In the genomic region with DNA sequence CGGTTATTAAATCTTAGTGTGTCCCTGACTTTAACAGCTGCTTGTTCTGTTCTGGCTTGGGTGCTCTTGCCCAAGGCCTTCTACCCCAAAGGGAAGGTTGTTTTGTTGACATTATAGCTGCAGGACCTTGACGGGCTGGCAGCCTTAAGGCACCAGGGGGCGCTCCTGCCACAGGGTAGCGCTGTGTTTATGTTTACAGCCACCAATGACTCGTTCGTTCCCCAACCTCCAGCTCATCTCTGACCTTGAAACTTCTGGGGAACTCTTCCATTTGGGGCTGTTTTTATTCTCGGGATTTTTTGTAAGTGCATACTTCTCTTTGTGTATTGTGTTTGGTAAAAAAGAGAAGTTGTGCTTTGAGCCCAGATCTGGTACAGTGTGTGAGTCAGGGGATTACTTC, we compare ENCODE assay signal across 9 mouse cellular contexts. TPM values are rescaled to one million over a fixed set of nuclear protein-coding genes. Genes with fewer than 3 reads are reported as not detected.
DNase-seq lines count a peak whose midpoint lies in the region; ATAC-seq and TF ChIP-seq lines count a peak whose summit lies in the region.
"Had no signal": no experiment of that assay in that cellular context is flagged by ENCODE, and none has a peak within 500 bp of the region (broad histone marks: within the 10 kb centered on the region; RNA-seq: fewer than 3 reads in every experiment).

No protein-coding gene starts in this region.

- peak overlapping the region; percentile 91 for H3K4me3 ChIP-seq in erythroblast, embryonic 14.5 days (replicated peaks)
- peak overlapping the region; percentile 93 for H3K4me3 ChIP-seq in heart, embryonic 12.5 days
- H3K4me3 ChIP-seq in kidney, embryonic 16.5 days (ENCODE audit: low read length), result peak overlapping the region; percentile 99
- H3K4me3 ChIP-seq in liver, adult 2 months (ENCODE audit: insufficient read depth, low read depth, low read length), result peak overlapping the region; percentile 92

- H3K4me2 ChIP-seq in heart, embryonic 12.5 days, result peak overlapping the region; percentile 90
- peak overlapping the region; percentile 86 for H3K4me2 ChIP-seq in kidney, embryonic 16.5 days (replicated peaks; ENCODE audit: low read depth, low read length)

- no peak for TF ChIP-seq POLR2A in liver, adult 2 months (IDR thresholded peaks at IDR 0.05; ENCODE audit: extremely low read depth, insufficient read depth, low read length)

- DNase-seq in CD4-positive helper T cell, adult 2 months (ENCODE audit: low read depth, low spot score), result peak; percentile 88
- peak; percentile 83 for DNase-seq in brain, adult 2 months (ENCODE audit: low read depth, low spot score)
- peak; percentile 62 for DNase-seq in liver, adult 2 months (ENCODE audit: extremely low read depth, low read depth, low spot score)
- peak; percentile 83 to 89 for DNase-seq in spleen, postnatal 36 days (ENCODE audit: low spot score in 2 of 2)

- peaks cover 49% of the 10 kb centered on the region for H3K4me1 ChIP-seq in erythroblast, embryonic 14.5 days (ENCODE audit: control insufficient read depth)
- peaks cover 28% of the 10 kb centered on the region for H3K4me1 ChIP-seq in heart, embryonic 12.5 days (replicated peaks)
- H3K4me1 ChIP-seq in kidney, embryonic 16.5 days (ENCODE audit: insufficient read depth, low read length), result peaks cover 24% of the 10 kb centered on the region
- no peaks in the 10 kb centered on the region for H3K4me1 ChIP-seq in liver, adult 2 months (ENCODE audit: control insufficient read depth, insufficient read depth, low read length)

- ATAC-seq in heart, embryonic 12.5 days (ENCODE audit: insufficient number of reproducible peaks, low FRiP score), result no peak
- no peak for ATAC-seq in kidney, embryonic 16.5 days (ENCODE audit: low FRiP score, low TSS enrichment)
- peak; percentile 52 for ATAC-seq in monocyte, adult 5-6 weeks (replicated peaks; ENCODE audit: insufficient number of reproducible peaks, low FRiP score, low TSS enrichment, poor library complexity, severe bottlenecking)

- WGBS in heart, embryonic 12.5 days, result 1% methylated on average over 7 of the region's 7 CpGs
- WGBS in kidney, embryonic 16.5 days, result 2% methylated on average over 7 of the region's 7 CpGs
- WGBS in liver, adult 2 months, result 0% methylated on average over 7 of the region's 7 CpGs

- no peaks in the 10 kb centered on the region for H3K27me3 ChIP-seq in erythroblast, embryonic 14.5 days (ENCODE audit: control insufficient read depth)
- no peaks in the 10 kb centered on the region for H3K27me3 ChIP-seq in heart, embryonic 12.5 days (replicated peaks)
- no peaks in the 10 kb centered on the region for H3K27me3 ChIP-seq in kidney, embryonic 16.5 days (ENCODE audit: insufficient read depth, low read length)
- H3K27me3 ChIP-seq in liver, adult 2 months (ENCODE audit: control insufficient read depth, insufficient read depth, low read length), result no peaks in the 10 kb centered on the region

- H3K9me3 ChIP-seq in erythroblast, embryonic 14.5 days (ENCODE audit: control insufficient read depth, low read length), result no peaks in the 10 kb centered on the region
- no peaks in the 10 kb centered on the region for H3K9me3 ChIP-seq in heart, embryonic 12.5 days (replicated peaks)
- no peaks in the 10 kb centered on the region for H3K9me3 ChIP-seq in kidney, embryonic 16.5 days (ENCODE audit: low read length)

- TF ChIP-seq CTCF in liver, adult 2 months (IDR thresholded peaks at IDR 0.05; ENCODE audit: low read depth, low read length), result peak; percentile 97

- peaks cover 22% of the 10 kb centered on the region for H3K79me2 ChIP-seq in liver, adult 2 months (ENCODE audit: control insufficient read depth, insufficient read depth, low read length)

- no peak overlapping the region for H3K27ac ChIP-seq in heart, embryonic 12.5 days (ENCODE audit: poor library complexity, severe bottlenecking)
- H3K27ac ChIP-seq in kidney, embryonic 16.5 days (ENCODE audit: low read length), result no peak overlapping the region
- H3K27ac ChIP-seq in liver, adult 2 months (replicated peaks; ENCODE audit: insufficient read depth, low read depth, low read length), result no peak overlapping the region; the same call in 1 of the 2 replicates

- peak overlapping the region; percentile 90 for H3K9ac ChIP-seq in heart, embryonic 12.5 days
- H3K9ac ChIP-seq in kidney, embryonic 16.5 days (replicated peaks; ENCODE audit: low read length), result peak overlapping the region; percentile 72; the same call in 1 of the 2 replicates
- H3K9ac ChIP-seq in liver, adult 2 months (ENCODE audit: low read depth, low read length), result no peak overlapping the region

- H3K36me3 ChIP-seq in erythroblast, embryonic 14.5 days (ENCODE audit: control insufficient read depth), result peaks cover 58% of the 10 kb centered on the region
- peaks cover 49% of the 10 kb centered on the region for H3K36me3 ChIP-seq in heart, embryonic 12.5 days
- peaks cover 27% of the 10 kb centered on the region for H3K36me3 ChIP-seq in kidney, embryonic 16.5 days (ENCODE audit: insufficient read depth, low read length)
- H3K36me3 ChIP-seq in liver, adult 2 months (ENCODE audit: control insufficient read depth, insufficient read depth, low read length), result peaks cover 17% of the 10 kb centered on the region; the same call in 1 of the 2 replicates

RNA-seq across cellular contexts. Expression of gene Iscu, which starts 1.1 kb away (rescaled TPM):
- polyA plus RNA-seq in erythroblast, embryonic 14.5 days (2012), result 16.5 and 25.3 TPM in 2 replicates
- polyA plus RNA-seq in heart, embryonic 12.5 days (2016; fragmentation: Nextera tagmentation; extraction: Ambion mirVana), result 111 and 112 TPM in 2 replicates
- polyA plus RNA-seq in kidney, embryonic 16.5 days (2015; fragmentation: Nextera tagmentation; extraction: Ambion mirVana), result 107 and 110 TPM in 2 replicates
- total RNA-seq in liver, adult 2 months (2014; rRNA removed), result 121 and 133 TPM in 2 replicates
- polyA plus RNA-seq in liver, adult 2 months (2012; rRNA removed), result 104 and 121 TPM in 2 replicates
- total RNA-seq in monocyte, adult 5-6 weeks (2017), result 110 to 223 TPM (median 180 TPM) in 3 replicates

RNA-seq across cellular contexts. Expression of gene Sart3, which starts 1.4 kb away (rescaled TPM):
- 2.2 and 3.0 TPM in 2 replicates for polyA plus RNA-seq in erythroblast, embryonic 14.5 days (2012)
- 44.4 and 50.1 TPM in 2 replicates for polyA plus RNA-seq in heart, embryonic 12.5 days (2016; fragmentation: Nextera tagmentation; extraction: Ambion mirVana)
- polyA plus RNA-seq in kidney, embryonic 16.5 days (2015; fragmentation: Nextera tagmentation; extraction: Ambion mirVana), result 54.8 and 62.4 TPM in 2 replicates
- 6.0 and 7.7 TPM in 2 replicates for total RNA-seq in liver, adult 2 months (2014; rRNA removed)
- 6.3 and 9.0 TPM in 2 replicates for polyA plus RNA-seq in liver, adult 2 months (2012; rRNA removed)
- total RNA-seq in monocyte, adult 5-6 weeks (2017), result 34.4 to 48.1 TPM (median 42.3 TPM) in 3 replicates

RNA-seq across cellular contexts. Expression of gene Tmem119, which starts 26.7 kb away (rescaled TPM):
- polyA plus RNA-seq in erythroblast, embryonic 14.5 days (2012), result 0.03 TPM in 2 replicates
- 13.0 and 13.4 TPM in 2 replicates for polyA plus RNA-seq in heart, embryonic 12.5 days (2016; fragmentation: Nextera tagmentation; extraction: Ambion mirVana)
- 46.1 and 51.7 TPM in 2 replicates for polyA plus RNA-seq in kidney, embryonic 16.5 days (2015; fragmentation: Nextera tagmentation; extraction: Ambion mirVana)
- total RNA-seq in liver, adult 2 months (2014; rRNA removed), result 0.27 and 0.46 TPM in 2 replicates
- polyA plus RNA-seq in liver, adult 2 months (2012; rRNA removed), result 0.73 and 0.83 TPM in 2 replicates
- not detected in 3 replicates for total RNA-seq in monocyte, adult 5-6 weeks (2017)

RNA-seq across cellular contexts. Expression of gene Ficd, which starts 38.1 kb away (rescaled TPM):
- 0.13 and 0.17 TPM in 2 replicates for polyA plus RNA-seq in erythroblast, embryonic 14.5 days (2012)
- polyA plus RNA-seq in heart, embryonic 12.5 days (2016; fragmentation: Nextera tagmentation; extraction: Ambion mirVana), result 6.1 and 6.9 TPM in 2 replicates
- polyA plus RNA-seq in kidney, embryonic 16.5 days (2015; fragmentation: Nextera tagmentation; extraction: Ambion mirVana), result 6.1 and 7.0 TPM in 2 replicates
- total RNA-seq in liver, adult 2 months (2014; rRNA removed), result 2.5 and 2.6 TPM in 2 replicates
- polyA plus RNA-seq in liver, adult 2 months (2012; rRNA removed), result 6.6 and 7.2 TPM in 2 replicates
- total RNA-seq in monocyte, adult 5-6 weeks (2017), result 2.0 to 4.7 TPM (median 4.2 TPM) in 3 replicates

RNA-seq across cellular contexts. Expression of gene 1700069L16Rik, which starts 49.1 kb away (rescaled TPM):
- polyA plus RNA-seq in erythroblast, embryonic 14.5 days (2012), result not detected in 2 replicates
- not detected in 2 replicates for polyA plus RNA-seq in heart, embryonic 12.5 days (2016; fragmentation: Nextera tagmentation; extraction: Ambion mirVana)
- not detected in 2 replicates for polyA plus RNA-seq in kidney, embryonic 16.5 days (2015; fragmentation: Nextera tagmentation; extraction: Ambion mirVana)
- total RNA-seq in liver, adult 2 months (2014; rRNA removed), result not detected in 2 replicates
- polyA plus RNA-seq in liver, adult 2 months (2012; rRNA removed), result not detected in 2 replicates
- not detected in 3 replicates for total RNA-seq in monocyte, adult 5-6 weeks (2017)
- polyA plus RNA-seq: gonadal fat pad, adult 2 months had no signal
